ENCODE assay signal across 8 mouse cellular contexts in genomic region chr6:122763844-122764445, GRCm38 (mm10). TPM values are rescaled to one million over a fixed set of nuclear protein-coding genes. Genes with fewer than 3 reads are reported as not detected.
DNase-seq lines count a peak whose midpoint lies in the region; ATAC-seq and TF ChIP-seq lines count a peak whose summit lies in the region.

No protein-coding gene starts in this region.

- TF ChIP-seq CTCF in liver, embryonic 14.5 days (IDR thresholded peaks at IDR 0.05; ENCODE audit: low read depth), result no peak

- peaks cover 17% of the 10 kb centered on the region for H3K4me1 ChIP-seq in forebrain, embryonic 15.5 days
- H3K4me1 ChIP-seq in liver, embryonic 14.5 days (replicated peaks; ENCODE audit: control insufficient read depth in 2 of 2, insufficient read depth in 2 of 2, low read length in 1 of 2), result peaks cover 37 to 52% of the 10 kb centered on the region in 2 experiments

- peak overlapping the region; percentile 75 for H3K9ac ChIP-seq in forebrain, embryonic 15.5 days (replicated peaks)
- H3K9ac ChIP-seq in liver, embryonic 14.5 days (replicated peaks), result peak overlapping the region; percentile 63

- peak; percentile 31 for ATAC-seq in forebrain, embryonic 15.5 days (replicated peaks)
- no peak for ATAC-seq in liver, embryonic 14.5 days (ENCODE audit: insufficient read depth)

- 31% methylated on average over 17 of the region's 17 CpGs for WGBS in forebrain, embryonic 15.5 days
- WGBS in liver, embryonic 14.5 days (ENCODE audit: insufficient replicate concordance), result 23% methylated on average over 17 of the region's 17 CpGs

- H3K27ac ChIP-seq in forebrain, embryonic 15.5 days (replicated peaks), result peak overlapping the region; percentile 85
- peak overlapping the region; percentile 77 for H3K27ac ChIP-seq in liver, embryonic 14.5 days

- peak overlapping the region; percentile 92 for H3K4me2 ChIP-seq in forebrain, embryonic 15.5 days (replicated peaks)
- H3K4me2 ChIP-seq in liver, embryonic 14.5 days (ENCODE audit: low read depth), result peak overlapping the region; percentile 90

- H3K9me3 ChIP-seq in forebrain, embryonic 15.5 days, result no peaks in the 10 kb centered on the region
- no peaks in the 10 kb centered on the region for H3K9me3 ChIP-seq in liver, embryonic 14.5 days (ENCODE audit: control insufficient read depth, low read length)

- DNase-seq in cerebellum, adult 8-10 months, result peak; percentile 40
- DNase-seq in cerebellum, postnatal 36 days, result no peak
- peak; percentile 22 for DNase-seq in 416B (ENCODE audit: low read depth)
- no peak for DNase-seq in liver, embryonic 14.5 days (ENCODE audit: low read depth in 3 of 3, low spot score in 3 of 3)
- DNase-seq in thymus, adult 18-20 months, result no peak
- no peak for DNase-seq in embryo, embryonic 10.5 days (ENCODE audit: low spot score)
- DNase-seq in ovary, adult 18-20 months (ENCODE audit: low spot score), result no peak

- H3K36me3 ChIP-seq in forebrain, embryonic 15.5 days, result no peaks in the 10 kb centered on the region
- no peaks in the 10 kb centered on the region for H3K36me3 ChIP-seq in liver, embryonic 14.5 days (replicated peaks; ENCODE audit: control insufficient read depth, insufficient read depth, low read depth)

- peak overlapping the region; percentile 65 for H3K4me3 ChIP-seq in forebrain, embryonic 15.5 days
- H3K4me3 ChIP-seq in liver, embryonic 14.5 days (ENCODE audit: insufficient read depth in 1 of 2, low read depth in 2 of 2, low read length in 2 of 2), result peak overlapping the region; percentile 41 to 59

- 0 out of 2 replicates have a peak, but pooled peaks cover 5% of the 10 kb centered on the region for H3K27me3 ChIP-seq in forebrain, embryonic 15.5 days
- no peaks in the 10 kb centered on the region for H3K27me3 ChIP-seq in liver, embryonic 14.5 days (ENCODE audit: control insufficient read depth, insufficient read depth, low read length)

- TF ChIP-seq EP300 in liver, embryonic 14.5 days (IDR thresholded peaks at IDR 0.05; ENCODE audit: low read depth), result no peak

RNA-seq across cellular contexts. Expression of gene Slc2a3, which starts 37.5 kb away (rescaled TPM):
- 19.9 and 20.5 TPM in 2 replicates for polyA plus RNA-seq in forebrain, embryonic 15.5 days (2015; fragmentation: Nextera tagmentation; extraction: Ambion mirVana)
- polyA plus RNA-seq in liver, embryonic 14.5 days (2012; rRNA removed), result 8.7 and 9.6 TPM in 2 replicates
- 13.9 and 16.0 TPM in 2 replicates for polyA plus RNA-seq in liver, embryonic 14.5 days (2014; fragmentation: Nextera tagmentation; extraction: Ambion mirVana)

RNA-seq across cellular contexts. Expression of gene Foxj2, which starts 55.8 kb away (rescaled TPM):
- polyA plus RNA-seq in forebrain, embryonic 15.5 days (2015; fragmentation: Nextera tagmentation; extraction: Ambion mirVana), result 6.4 and 6.8 TPM in 2 replicates
- 1.3 TPM in 2 replicates for polyA plus RNA-seq in liver, embryonic 14.5 days (2012; rRNA removed)
- 1.1 and 1.3 TPM in 2 replicates for polyA plus RNA-seq in liver, embryonic 14.5 days (2014; fragmentation: Nextera tagmentation; extraction: Ambion mirVana)

RNA-seq across cellular contexts. Expression of gene Nanog, which starts 56.7 kb away (rescaled TPM):
- polyA plus RNA-seq in forebrain, embryonic 15.5 days (2015; fragmentation: Nextera tagmentation; extraction: Ambion mirVana), result 0.09 and 0.29 TPM in 2 replicates
- 0.01 TPM in 1 of 2 replicates, not detected in the other for polyA plus RNA-seq in liver, embryonic 14.5 days (2012; rRNA removed)
- not detected in 2 replicates for polyA plus RNA-seq in liver, embryonic 14.5 days (2014; fragmentation: Nextera tagmentation; extraction: Ambion mirVana)

Comparison
In these comparisons a context has a peak if more than half of its experiments do, and no peak if none do; other contexts are left out.
1. DNase-seq: peak in cerebellum, adult 8-10 months (single experiment) and 416B (single experiment); none in cerebellum, postnatal 36 days (0 of 2), liver, embryonic 14.5 days (0 of 3), thymus, adult 18-20 months (0 of 2), embryo, embryonic 10.5 days (single experiment) and ovary, adult 18-20 months (single experiment).